Mouse (Mus musculus) CD4-positive naive resting alpha-beta T cell, adult 57 days (primary cell): ENCODE measurements around the gene Itga1. TPM values are rescaled to one million over a fixed set of nuclear protein-coding genes. Genes with fewer than 3 reads are reported as not detected.

Source experiments
- total RNA-seq: library from RNA; stranded (reverse); gene quantifications from one replicate; pipeline ENCODE4 v1.2.4, GENCODE M21; 2023

Gene Itga1
- total RNA-seq, result 0.59 TPM

DNA sequence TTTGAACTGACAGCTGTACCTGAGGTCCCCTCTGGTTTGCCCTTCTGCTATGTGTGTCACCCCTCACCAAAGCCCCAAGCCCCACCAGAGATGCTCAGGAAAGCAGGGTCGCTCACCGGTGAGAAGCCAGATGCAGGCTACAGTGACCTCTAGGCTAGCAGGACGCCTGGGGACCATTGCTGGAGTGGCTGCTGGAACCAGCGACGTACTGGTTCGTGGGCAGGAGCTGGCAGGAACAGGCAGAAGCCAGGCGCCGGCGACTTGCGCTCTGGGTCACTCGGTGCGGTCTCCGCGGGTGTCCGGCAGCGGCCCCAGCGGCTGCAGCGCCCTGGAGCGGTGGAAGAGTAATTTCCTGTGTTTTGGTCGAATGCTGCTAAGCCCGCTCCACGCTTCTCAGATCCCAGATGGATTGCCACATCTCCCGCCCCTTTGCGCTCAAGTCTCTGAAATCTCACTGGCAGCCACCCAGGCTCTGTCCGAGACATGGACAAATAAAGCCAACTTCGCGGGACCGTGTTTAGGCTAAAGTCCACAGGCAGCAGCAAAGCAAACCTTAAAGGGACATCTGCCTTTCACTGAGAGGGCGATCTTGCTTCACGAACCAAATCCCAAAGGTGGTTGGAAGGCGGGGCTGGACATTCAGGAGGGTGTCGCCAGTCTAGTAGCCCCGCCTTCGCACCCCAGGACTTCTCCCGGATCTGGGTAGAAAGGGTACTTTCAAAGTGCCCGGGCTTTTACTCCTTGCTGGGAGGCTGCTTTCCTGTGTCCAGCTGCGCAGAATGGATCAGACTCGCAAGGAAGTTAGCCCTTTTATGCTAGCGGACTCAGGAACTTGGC, at the start of gene Itga1, which contains the start of gene Gm49395:
Itga1 (minus strand) TSS at position 610 of the 837 bp plus-strand sequence.
Gm49395 (minus strand) TSS at position 567 of the 837 bp plus-strand sequence.

GRCm38 (mm10) chr13:115090069-115090976, 11.4 kb downstream of the Itga1 start, which contains the start of gene Pelo:
TSS of gene Pelo (minus strand) at chr13:115090186.

DNA sequence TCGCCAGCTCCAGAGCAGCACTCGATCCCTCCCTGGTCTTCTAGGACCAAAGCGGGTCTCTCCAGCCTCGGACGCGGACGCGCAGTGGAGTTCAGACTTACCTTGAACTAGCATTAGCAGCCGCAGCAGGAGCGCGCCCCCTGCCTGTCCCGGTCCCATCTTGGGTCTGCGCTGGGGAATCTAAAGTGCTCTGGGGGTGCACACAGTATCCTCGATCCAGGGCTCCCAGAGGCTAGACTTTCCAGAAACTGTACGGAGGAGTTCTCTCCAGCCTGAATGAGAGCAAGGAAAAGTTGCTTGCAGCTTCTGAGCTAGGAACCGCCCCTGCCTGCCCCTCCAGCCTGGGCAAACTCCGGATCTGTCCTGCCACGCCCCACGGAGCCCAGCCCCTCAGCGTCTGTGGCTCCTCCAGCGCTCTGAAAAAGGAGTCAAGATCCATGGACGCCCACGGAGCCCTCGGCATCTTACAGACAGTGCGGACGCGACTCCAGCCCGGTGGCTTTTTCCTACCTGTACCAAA, 169.9 kb downstream of the Itga1 start, which contains the start of gene Itga2:
Itga2 (minus strand) TSS at position 326 of the 520 bp plus-strand sequence.

Other genes with a start within 250 kb of the Itga1 start
- gene Itga2, start 169.9 kb downstream of the Itga1 start, total RNA-seq, result 3.3 TPM
- 9.6 TPM for gene Pelo, start 11.8 kb downstream of the Itga1 start, total RNA-seq
- gene Gm49395, start within 50 bp of the Itga1 start, total RNA-seq, result not detected